Mouse (Mus musculus): ENCODE measurements around the gene Cpd.

Gene Cpd

GRCm38 (mm10) chr11:76789252-76789651 is 57.6 kb downstream of the Cpd start:
- DNase-seq (ENCODE audit: low read depth) = peak; percentile 61

GRCm38 (mm10) chr11:76775533-76775932 is 71.3 kb downstream of the Cpd start:
- DNase-seq (ENCODE audit: low read depth) = no peak

GRCm38 (mm10) chr11:76773811-76774210 is 73.0 kb downstream of the Cpd start:
- no peak for DNase-seq (ENCODE audit: low read depth)

GRCm38 (mm10) chr11:76770566-76770965 is 76.3 kb downstream of the Cpd start:
- no peak for DNase-seq (ENCODE audit: low read depth)

GRCm38 (mm10) chr11:76763741-76764122 is 83.1 kb downstream of the Cpd start:
- no peak for DNase-seq (ENCODE audit: low read depth)

- DNase-seq (ENCODE audit: low read depth) = peak; percentile 99
Measured at GRCm38 (mm10) chr11:76763053-76763740, 83.6 kb downstream of the Cpd start, which contains the start of gene Gosr1. Gosr1 (minus strand) TSS chr11:76763579.

GRCm38 (mm10) chr11:76752276-76752675 is 94.5 kb downstream of the Cpd start:
- no peak for DNase-seq (ENCODE audit: low read depth)

- no peak for DNase-seq (ENCODE audit: low read depth)
Measured at GRCm38 (mm10) chr11:76748819-76749218, 98.0 kb downstream of the Cpd start.

- DNase-seq (ENCODE audit: low read depth) = no peak
Measured at GRCm38 (mm10) chr11:76745921-76746320, 100.9 kb downstream of the Cpd start.

GRCm38 (mm10) chr11:76744550-76744949 is 102.3 kb downstream of the Cpd start:
- no peak for DNase-seq (ENCODE audit: low read depth)

GRCm38 (mm10) chr11:76742511-76742910 is 104.3 kb downstream of the Cpd start:
- DNase-seq (ENCODE audit: low read depth) = no peak

- no peak for DNase-seq (ENCODE audit: low read depth)
Measured at GRCm38 (mm10) chr11:76739125-76739524, 107.7 kb downstream of the Cpd start.

GRCm38 (mm10) chr11:76735753-76736324 is 111.0 kb downstream of the Cpd start:
- no peak for DNase-seq (ENCODE audit: low read depth)

- no peak for DNase-seq (ENCODE audit: low read depth)
Measured at GRCm38 (mm10) chr11:76734560-76734959, 112.3 kb downstream of the Cpd start.

GRCm38 (mm10) chr11:76730650-76731049 is 116.2 kb downstream of the Cpd start:
- DNase-seq (ENCODE audit: low read depth) = no peak
